Mouse (Mus musculus) ES-E14 (cell line): ENCODE results near the gene Cs.

Experiments used
- CHD2 ChIP-seq: IDR thresholded peaks from 2 replicates; pipeline ENCODE4 v1.6.1; 2014; ENCODE audit warnings: mild to moderate bottlenecking, low read depth, low read length, inconsistent platforms
- ZNF384 ChIP-seq: IDR thresholded peaks from 2 replicates; pipeline ENCODE4 v1.6.1; 2012; ENCODE audit warnings: low read depth, low read length, inconsistent platforms

- TF ChIP-seq CHD2 (no peak), ZNF384 (no peak)
Observed at GRCm38 (mm10) chr10:128336195-128336594, 1.3 kb upstream of the Cs start.
